Mouse (Mus musculus) heart, embryonic 11.5 days (tissue): ENCODE data around the gene Zfp512b. TPM values are rescaled to one million over a fixed set of nuclear protein-coding genes. Genes with fewer than 3 reads are reported as not detected.

Experiments
- microRNA-seq: library from miRNA; unstranded; fragments of <30 nt; microRNA quantifications from one replicate; pipeline ENCODE4, GENCODE M21; 2016; ENCODE audit warnings: borderline number of aligned reads
- polyA plus RNA-seq: library from polyadenylated mRNA; unstranded; fragments of >200 nt; fragmentation: Nextera tagmentation; extraction: Ambion mirVana; gene quantifications from 2 replicates; pipeline ENCODE4 v1.2.1, GENCODE M21; 2014

Zfp512b gene
- polyA plus RNA-seq, 1 experiment from 2014 or later: 26.5 TPM

Small RNA genes lying within 50 kb of the gene (microRNA-seq; reads per million reads assigned to microRNA genes)
- gene Mir7006: not detected

Other genes starting within 250 kb of the Zfp512b start
- 21.7 and 27.3 TPM in 2 replicates for gene Zgpat, start 227.9 kb downstream of the Zfp512b start, polyA plus RNA-seq
- 36.3 and 47.5 TPM in 2 replicates for gene Arfrp1, start 227.4 kb downstream of the Zfp512b start, polyA plus RNA-seq
- gene Lime1, start 212.7 kb downstream of the Zfp512b start, polyA plus RNA-seq: 11.2 and 13.8 TPM in 2 replicates
- 10.3 and 10.5 TPM in 2 replicates for gene Zbtb46, start 133.4 kb downstream of the Zfp512b start, polyA plus RNA-seq
- gene Abhd16b, start 99.6 kb downstream of the Zfp512b start, polyA plus RNA-seq: 0.43 and 0.65 TPM in 2 replicates
- gene Tpd52l2, start 95.7 kb downstream of the Zfp512b start, polyA plus RNA-seq: 119 and 128 TPM in 2 replicates
- 69.0 and 76.1 TPM in 2 replicates for gene Dnajc5, start 72.3 kb downstream of the Zfp512b start, polyA plus RNA-seq
- gene Uckl1, start 7.9 kb downstream of the Zfp512b start, polyA plus RNA-seq: 66.2 and 66.7 TPM in 2 replicates
- gene Prpf6, start 935 bp downstream of the Zfp512b start, polyA plus RNA-seq: 45.5 and 53.2 TPM in 2 replicates
- gene Samd10, start 6.4 kb upstream of the Zfp512b start, polyA plus RNA-seq: 13.7 and 14.6 TPM in 2 replicates
- not detected in 2 replicates for gene Gm29797, start 64.2 kb upstream of the Zfp512b start, polyA plus RNA-seq
- 18.6 and 22.2 TPM in 2 replicates for gene Sox18, start 78.8 kb upstream of the Zfp512b start, polyA plus RNA-seq
- 13.5 and 14.1 TPM in 2 replicates for gene Tcea2, start 87.5 kb upstream of the Zfp512b start, polyA plus RNA-seq
- gene Rgs19, start 101.2 kb upstream of the Zfp512b start, polyA plus RNA-seq: 57.7 and 61.3 TPM in 2 replicates
- not detected in 2 replicates for gene Lkaaear1, start 105.6 kb upstream of the Zfp512b start, polyA plus RNA-seq
- gene Oprl1, start 122.2 kb upstream of the Zfp512b start, polyA plus RNA-seq: 7.5 and 9.2 TPM in 2 replicates
- 0.06 and 0.65 TPM in 2 replicates for gene Myt1, start 170.5 kb upstream of the Zfp512b start, polyA plus RNA-seq
- gene Pcmtd2, start 245.1 kb upstream of the Zfp512b start, polyA plus RNA-seq: 23.6 and 31.2 TPM in 2 replicates